Mouse (Mus musculus): ENCODE measurements around the gene Prkn. TPM values are rescaled to one million over a fixed set of nuclear protein-coding genes. Genes with fewer than 3 reads are reported as not detected.

The Prkn gene
- total RNA-seq, 2 experiments from 2014 or later, result 1.8 TPM; not detected in 1

DNA sequence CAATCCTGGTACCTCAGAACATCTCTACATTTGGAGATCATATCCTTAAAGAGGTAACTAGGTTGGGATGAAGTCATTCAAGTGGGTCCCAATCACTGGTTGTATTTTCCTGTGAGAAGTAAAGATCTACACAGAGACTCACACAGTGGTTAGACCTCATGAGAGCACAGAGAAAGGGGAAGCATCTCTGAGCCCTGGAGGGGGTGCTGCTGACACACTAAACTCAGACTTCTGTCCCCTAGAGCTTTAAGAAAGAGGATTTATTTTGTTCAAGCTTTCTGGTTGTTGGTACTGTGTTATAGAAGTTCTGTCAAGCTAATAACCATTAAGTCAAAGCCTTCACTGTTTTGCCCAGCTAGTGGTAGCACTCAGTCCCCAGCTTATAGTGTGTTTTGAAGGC is 1259.2 kb downstream of the Prkn start:
- no peak for ATAC-seq (replicated peaks; ENCODE audit: poor library complexity, severe bottlenecking)

DNA sequence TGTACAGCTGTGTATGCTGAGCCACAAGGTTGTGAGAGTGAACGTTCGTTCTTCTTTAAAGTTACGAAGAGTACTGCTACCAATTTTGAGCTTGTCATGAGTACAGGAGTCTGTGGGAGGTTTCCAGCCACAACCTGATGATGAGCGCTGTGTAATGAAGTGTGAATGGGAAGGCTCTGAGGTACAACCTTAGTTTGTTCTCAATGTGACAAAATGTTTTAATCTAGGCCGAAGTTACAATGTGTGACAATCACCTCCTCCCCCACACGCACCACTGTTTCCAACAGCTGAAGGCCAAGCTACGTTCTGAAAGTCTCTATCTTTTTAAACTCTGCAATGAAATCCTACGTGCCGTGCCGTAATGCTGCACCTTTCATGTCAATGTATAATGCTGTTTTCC is 1262.1 kb downstream of the Prkn start:
- ATAC-seq (replicated peaks; ENCODE audit: poor library complexity, severe bottlenecking), result no peak

- peak; percentile 78 for ATAC-seq (replicated peaks; ENCODE audit: poor library complexity, severe bottlenecking)
Measured at GRCm38 (mm10) chr17:12103781-12104180, 1263.6 kb downstream of the Prkn start.

- no peak for ATAC-seq (replicated peaks; ENCODE audit: poor library complexity, severe bottlenecking)
Measured at GRCm38 (mm10) chr17:12104245-12104644, 1264.1 kb downstream of the Prkn start.

DNA sequence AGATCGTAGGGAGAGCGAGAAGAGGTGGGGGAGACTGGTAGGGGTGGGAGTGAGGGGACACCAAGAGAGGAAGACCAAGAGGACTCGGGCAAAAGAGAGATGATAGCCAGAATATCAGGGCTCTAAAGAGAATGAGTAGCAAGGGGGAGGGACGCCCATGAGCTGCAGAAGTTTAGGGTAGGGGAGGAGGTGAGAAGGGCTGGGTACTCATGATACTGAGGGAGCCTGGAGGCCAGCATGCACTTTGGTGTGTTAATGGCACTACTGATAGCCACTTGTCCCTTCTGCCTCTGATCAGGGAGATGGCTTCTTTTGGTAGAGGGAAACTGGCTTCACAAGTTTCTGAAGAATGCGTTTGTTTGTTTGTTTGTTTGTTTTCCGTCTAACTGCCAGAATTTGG is 1264.5 kb downstream of the Prkn start:
- no peak for ATAC-seq (replicated peaks; ENCODE audit: poor library complexity, severe bottlenecking)

DNA sequence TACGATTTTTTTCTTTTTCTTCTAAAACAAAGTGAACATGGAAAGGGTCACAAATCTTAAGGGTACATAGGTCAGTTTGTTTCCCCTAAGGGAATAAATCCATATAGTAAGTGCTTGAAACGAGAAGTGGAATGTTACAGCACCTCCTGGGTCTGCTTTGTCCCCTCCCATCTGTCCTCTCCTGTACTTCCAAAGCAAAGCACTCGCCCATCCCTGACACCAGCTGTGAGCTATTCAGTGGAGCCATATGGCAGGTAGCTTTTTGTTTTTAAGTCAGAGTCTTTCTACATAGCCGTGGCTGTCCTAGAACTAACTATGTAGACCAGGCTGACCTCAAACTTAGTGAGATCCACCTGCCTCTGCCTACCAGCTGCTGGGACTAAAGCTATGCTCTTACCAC is 1266.1 kb downstream of the Prkn start:
- no peak for ATAC-seq (replicated peaks; ENCODE audit: poor library complexity, severe bottlenecking)

Other genes starting within 250 kb of the Prkn start
- gene Pacrg, start 73 bp upstream of the Prkn start, total RNA-seq (2014; fragmentation: Nextera tagmentation), result not detected in 2 replicates
- not detected in 2 replicates for gene Pacrg, start 73 bp upstream of the Prkn start, total RNA-seq (2017)